Mouse (Mus musculus) frontal cortex, postnatal 36 days (tissue): ENCODE measurements around the gene Zbtb38.

Experiments
- DNase-seq, 2 experiments: peaks; one replicate each; pipeline ENCODE4 v3.0.0; 2022; ENCODE audit warnings: low spot score in 2 of 2

The Zbtb38 gene

DNA sequence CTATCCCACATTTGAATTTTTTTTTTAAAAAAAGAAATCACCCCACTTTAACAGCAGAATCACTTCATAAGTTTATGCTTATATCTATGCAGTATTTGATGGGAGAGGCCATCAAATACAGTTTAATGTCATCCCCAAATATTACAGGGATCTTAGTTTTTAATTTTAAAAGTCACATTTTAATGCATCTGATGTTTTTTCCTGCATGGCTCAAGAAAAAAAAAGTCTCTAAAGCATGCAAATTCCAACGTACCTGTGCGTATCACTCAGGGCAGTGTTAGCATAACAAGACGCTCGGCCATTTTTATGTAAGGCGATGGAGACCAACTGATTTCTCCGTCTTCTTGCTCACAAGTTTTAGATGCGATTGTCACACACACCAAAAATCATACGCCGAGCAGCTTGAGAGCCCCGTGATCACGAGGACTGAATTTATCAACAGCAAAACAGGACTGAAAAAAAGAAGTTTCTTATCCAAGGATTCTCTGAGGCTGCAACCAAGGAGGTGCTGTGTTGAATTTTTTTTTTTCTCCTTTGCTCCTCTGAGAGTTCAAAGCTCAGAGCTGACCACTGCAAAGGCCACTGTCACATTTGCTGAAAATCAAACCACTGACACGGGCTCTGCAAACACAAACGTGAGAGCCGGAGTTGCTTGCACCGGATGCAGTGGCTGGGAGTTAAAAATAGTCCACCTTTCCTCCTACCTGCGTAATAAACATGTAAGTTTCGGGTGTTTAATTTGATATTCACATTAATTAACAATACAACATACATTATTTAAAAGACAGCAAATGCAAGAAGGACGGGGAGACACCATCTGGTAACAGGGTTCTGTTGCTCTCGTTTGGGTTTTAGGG lies 21.4 kb downstream of the Zbtb38 start:
- no peak for DNase-seq

DNA sequence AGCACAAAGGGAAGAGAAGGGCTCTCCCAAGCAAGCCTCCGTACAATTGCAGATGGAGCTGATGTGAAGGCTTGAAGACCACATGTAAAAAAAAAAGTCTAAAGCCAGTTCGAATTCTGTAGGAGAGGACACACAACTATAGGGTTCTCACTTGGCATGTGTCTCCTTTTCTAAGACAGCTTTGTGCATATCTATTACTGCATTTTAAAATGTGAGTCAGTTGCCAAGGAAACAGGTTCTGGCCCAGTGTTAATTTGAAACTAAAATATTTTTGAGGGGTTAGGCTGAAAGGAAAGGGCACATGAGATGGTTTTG lies 22.4 kb downstream of the Zbtb38 start:
- no peak for DNase-seq

DNA sequence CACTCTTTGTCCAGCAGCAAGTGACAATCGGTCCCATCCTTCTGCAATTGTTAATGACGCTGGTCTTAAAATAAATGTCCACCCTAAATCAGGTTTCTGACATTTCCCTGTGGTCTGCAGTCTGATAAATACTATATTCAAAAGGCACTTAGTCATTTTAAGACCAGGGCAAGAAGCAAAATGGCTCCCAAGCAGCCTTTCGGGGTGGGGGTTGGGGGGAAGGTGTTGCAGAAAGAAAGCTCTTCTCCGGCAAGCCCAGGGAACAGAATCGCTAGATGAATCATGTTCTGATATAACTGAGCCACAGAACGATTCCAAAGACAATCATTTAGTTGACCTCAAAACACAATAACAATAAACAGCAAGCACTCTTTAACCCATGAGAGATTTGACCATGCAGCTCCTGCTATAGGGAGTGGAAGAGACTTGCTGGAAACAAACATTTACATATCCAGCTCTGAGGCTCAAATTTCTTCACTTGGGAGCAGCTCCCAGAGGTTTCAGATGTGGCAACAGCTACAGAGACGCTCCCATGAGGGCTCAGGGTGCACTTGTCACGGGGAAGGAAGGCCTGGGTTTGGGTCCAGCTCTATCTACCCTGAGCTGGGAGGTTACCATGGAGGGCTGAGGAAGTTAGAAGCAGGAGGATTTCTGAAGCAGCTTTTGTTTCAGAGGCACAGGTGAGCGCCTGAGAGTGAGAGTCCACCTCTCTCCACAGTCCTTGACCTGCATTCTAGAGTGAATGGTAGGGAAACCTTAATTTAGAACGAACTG lies 22.9 kb downstream of the Zbtb38 start:
- no peak for DNase-seq

DNA sequence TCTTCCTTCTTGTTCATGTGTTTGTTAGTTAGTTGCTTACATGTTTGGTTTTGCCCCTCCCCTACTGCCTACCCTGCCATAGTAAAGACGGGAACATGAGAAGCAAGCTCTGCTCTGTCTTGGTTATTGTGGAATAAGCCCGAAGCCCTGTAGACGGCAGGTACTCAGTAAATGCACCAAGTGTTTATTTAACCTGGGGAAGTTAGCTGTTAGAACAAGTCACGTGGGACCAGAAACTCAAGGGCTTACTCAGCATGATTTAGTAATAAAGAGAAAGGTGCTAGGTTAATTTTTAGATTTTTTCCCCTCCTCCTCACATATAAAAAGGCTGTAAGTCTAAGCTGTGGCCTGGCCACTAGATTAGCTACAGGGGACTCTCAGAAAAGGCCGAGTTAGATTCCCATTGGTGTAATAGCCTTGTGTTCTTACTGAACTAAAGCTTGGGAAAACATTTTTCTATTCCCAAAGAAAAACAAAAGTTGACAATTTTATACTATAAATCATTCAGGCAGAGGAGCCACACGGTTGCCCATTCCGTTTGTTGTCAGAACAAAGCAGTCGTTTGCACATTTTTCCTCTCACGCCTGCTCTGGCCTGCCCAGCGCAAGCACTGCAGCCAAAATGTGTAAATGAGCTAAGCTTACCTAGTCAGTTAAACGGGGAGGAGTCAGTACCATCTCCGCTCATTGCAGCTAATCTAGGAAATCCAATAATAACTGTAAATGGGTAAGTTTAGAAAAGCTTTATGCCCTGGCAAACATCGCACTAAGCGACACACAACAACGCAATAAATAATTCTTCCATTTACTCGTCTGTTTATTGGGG lies 24.1 kb downstream of the Zbtb38 start:
- no peak for DNase-seq

DNA sequence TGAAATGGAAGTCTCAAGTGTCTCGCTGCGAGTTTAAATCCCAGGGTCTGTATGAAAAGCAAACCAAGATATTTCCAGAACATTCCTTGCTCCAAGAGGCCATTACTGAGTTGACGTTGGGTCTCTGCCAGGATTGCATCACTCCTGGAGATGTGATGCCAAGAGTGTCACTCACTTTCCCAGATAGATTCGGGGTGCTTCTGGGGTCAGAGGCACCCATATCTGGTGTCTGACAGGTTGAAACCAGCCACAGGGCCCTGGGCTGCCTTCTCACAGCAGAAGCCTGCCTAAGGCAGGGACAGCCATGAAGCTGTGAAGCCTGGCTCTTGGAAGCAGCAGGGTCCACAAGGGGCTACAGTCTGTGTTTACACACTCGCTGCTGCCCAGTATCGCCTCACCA lies 24.9 kb downstream of the Zbtb38 start:
- DNase-seq, result no peak

DNA sequence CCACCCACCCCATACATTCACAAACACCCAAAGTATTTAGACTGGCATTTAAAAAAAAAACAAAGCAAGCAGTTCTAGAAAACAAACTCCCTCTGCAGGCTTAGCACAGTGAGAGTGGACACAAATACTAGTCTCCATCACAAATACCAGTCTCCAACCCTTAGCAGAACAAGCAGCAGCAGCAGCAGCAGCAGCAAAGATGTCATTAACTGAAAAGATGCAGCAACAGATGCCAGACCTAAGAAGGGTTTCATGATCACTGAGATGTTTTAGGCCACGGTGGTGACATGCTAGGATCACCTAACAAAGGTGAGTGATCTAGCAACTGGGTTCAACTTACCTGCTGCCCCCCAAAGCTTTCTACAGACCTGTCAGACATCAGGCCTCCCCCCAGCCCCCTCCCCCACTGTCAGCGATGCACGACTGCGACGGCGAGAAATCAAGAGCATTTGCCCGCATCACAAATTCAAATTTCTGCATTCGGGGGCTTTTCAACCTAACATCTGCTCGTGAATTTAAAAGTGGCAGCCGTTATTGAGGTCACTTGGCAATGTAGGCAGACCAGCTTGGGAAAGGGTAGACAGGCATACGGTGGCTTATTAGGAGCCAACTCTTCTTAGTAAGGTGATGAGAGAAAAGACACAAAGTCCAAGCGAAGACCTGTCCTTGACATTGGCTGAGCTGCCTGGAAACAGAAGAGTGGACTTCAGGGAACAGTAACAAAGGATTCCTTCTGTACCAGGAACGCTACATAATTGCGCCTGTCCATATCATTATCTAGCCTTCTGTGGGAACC lies 26.1 kb downstream of the Zbtb38 start:
- no peak for DNase-seq

DNA sequence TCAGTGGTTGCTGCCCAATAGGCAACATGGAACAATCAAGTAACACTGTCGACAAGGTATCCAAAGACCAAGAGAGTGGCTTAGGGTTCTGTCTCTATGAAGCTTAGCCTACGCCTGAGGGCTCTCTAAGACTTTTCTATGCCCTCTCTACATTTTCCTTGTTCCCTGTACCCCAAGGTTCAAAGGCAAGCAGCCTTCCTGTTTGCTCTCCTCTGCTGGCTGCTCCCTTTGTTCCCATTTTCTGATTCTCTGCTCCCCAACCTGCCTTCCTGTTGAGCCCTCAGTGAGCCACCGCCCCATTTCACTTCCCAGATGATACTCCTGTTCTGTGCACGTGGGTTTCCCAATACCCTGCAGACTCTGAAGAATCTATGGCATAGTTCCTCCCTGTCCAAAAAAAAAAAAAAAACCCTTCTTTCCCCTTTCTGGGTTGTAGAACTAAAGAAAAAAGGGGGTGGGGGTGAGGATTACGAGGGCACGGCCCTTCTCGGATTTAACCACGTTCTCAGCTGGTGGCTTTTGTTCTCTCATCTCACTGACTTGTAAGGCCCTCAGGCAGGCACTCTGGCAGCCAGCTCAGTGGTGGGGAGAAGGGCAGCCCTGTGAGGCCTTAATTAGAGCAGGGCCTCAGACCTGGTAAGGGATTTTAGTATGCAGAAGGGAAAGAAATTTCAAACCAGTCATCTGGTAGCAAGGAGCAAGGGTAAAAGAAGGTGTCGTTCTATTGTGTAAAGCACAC lies 26.9 kb downstream of the Zbtb38 start:
- no peak for DNase-seq

DNA sequence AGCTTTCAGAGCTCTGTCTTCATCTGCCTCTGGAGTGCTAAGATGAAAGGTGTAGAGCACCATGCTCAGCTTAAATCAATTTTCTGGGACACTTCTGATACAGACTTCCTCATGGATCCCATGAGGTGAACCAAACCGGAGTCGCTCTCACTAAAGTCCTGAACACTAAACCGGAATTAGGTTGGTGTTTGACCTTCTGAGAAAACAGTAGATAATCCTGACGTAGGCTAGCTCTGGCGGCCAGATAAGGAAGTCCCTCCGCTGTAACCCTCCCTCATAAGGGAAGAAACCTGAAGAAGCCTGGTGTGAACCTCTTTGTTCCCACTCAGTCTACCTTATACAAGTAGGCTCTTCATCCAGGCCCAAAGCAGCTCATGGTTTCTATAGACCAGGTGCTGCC lies 29.0 kb downstream of the Zbtb38 start:
- no peak for DNase-seq

DNA sequence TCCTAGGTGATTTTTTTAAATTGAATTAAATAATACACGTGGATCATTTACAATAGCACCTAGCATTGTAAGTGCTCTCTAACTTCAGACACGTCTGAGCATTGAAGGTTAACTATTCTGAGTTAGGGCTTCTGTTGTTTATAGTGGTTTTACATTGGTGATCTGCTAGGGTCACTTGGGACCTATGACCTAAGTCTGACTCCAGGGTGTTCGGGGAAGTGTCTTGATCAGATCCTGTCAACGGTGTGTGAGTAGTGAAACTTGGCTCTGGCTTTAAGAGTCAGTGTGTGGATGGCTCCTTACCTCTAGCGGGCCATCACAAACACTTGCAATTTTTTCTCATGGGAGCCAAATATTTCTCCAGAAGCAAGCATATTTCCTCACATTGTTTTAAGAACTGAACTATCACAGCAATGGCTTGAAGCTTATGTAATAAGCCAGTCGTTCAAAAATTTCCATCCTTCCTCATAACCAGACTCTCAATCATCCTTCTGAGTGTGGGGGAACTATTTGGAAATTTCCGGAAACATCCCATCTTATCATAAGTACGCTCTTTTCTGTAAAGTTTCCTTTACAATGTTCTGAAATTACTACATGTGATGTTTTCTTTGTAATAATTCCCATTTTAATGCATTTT lies 31.4 kb downstream of the Zbtb38 start:
- no peak for DNase-seq

DNA sequence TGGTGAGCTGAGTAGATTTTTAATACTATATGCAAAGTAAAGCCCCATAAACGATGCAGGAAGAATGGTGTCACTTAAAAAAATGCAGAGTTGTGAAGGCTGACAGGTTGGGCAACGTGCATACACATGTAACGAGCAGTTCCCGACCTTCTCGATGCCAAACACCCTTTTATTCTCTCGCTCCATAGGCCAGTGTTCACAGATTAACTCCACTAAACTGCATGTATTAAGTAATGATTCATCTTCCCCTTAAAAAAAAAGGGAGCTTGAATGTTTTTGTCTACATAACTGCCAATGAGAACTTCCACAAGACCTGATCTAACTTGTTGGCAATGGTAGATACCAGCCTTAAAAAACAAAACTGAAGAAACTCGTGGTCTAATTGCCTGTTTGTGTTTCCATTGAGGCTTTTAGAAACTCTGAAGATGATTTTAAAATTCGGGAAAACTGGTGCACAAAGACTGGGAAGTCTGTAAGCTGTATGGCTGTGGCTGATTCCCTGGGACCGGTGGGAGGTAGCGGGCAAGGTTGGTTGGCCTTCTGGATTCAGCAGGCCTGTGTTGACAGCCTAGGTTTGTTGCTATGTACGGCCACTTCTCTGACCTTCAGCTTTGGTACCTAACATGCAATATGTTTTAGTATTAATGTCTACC lies 32.0 kb downstream of the Zbtb38 start:
- DNase-seq, result no peak

DNA sequence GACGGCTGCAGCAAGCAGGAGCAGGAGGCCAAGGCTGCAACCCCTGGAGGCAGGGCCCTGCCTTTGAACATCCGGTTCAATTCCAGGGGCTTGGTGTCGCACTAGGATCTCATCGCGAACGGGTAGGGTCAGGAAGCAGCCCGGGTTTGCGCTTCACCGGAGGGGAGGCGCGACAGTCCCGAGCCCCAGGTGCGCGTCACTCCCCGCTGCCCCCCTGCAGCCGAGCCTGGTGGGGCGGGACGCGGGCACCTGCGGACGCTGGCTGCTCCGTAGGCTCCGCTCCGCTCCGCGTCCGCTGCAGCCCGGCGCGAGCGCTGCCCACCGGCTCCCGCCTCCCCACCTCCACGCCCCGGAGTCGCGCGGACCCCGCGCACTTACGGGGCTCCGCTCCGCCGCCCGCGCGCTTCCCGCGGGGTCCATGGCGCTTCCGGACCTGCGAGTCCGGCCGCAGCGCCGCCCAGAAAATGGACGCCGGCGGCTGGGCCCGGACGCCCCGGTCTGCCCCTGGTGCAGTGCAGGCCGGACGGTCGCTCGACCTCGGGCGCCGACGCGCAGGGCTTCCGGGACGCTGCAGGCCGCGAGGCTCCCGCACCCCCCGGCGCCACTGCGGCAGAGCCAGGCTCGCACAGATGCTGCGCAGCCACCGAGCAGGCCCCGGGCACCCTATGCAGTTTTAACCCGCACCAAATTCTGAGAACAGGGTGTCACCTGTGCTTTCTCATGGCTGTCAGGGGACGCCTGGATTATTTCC lies 33.0 kb downstream of the Zbtb38 start:
- DNase-seq, result no peak

DNA sequence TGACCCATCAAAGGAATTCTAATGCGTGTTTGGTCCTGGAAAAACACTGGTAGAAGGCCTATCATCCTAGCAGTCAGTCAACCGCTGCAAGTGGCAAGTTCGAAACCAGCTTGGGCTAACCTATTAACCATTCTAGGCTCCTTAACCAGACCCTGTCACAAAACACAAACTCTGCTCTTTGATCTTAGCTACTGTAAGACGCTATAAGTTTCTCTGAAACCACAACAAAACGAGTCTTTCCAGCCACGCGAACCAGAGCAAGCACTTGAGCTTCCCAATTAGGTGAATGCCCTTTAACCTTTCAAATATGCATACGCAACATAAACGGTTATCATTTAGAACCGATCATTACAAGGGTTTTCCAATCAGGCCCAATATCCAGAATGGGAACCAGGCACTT lies 33.7 kb downstream of the Zbtb38 start:
- no peak for DNase-seq

DNA sequence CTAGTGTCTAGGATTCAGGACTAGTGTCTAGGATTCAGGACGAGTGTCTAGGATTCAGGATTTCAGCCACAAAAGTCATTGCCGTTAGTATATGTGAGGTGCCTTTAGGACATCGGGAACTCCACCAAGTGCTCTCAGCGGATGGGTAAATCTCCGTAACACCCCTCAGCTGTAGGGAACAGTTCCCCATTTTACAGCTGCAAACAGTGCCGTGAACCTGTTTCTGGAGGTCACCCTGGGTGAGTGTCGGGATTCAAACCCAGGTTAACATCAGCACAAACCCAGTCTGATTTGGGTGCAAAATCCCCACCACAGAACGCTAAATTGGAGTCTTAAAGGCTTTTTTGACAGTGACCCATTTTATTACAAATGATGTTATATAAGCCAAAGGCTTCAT lies 34.2 kb downstream of the Zbtb38 start:
- DNase-seq, result no peak

DNA sequence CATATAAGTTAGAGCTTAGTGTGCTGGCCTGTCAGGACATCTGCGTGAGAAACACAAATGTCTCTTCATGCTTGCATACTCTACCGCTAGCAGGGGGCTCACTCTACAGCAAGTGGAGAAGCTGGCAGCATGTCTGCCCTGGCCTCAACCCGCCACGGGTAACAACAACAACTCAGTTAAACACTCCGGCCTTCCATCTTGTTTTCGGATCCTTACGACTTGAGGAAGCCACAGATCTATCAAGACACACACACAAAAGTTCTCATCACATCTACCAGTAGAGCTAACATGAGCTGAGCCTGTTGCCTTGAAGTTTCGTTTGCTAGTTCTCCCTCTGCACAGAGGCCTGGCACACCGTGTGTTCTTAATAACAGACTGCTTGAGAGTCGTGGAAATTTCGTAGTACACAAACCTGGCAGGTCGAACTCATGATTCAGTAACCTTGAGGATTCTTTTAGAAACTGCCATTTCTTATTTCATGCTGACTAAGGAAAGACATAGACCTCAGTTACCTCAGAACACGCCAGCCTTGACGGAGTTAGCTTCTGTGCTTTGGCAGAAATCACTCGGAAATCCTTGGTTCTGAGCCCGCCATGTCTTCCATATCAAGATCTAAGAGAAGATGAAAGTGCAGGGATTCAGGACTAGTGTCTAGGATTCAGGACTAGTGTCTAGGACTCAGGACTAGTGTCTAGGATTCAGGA lies 34.8 kb downstream of the Zbtb38 start:
- no peak for DNase-seq

DNA sequence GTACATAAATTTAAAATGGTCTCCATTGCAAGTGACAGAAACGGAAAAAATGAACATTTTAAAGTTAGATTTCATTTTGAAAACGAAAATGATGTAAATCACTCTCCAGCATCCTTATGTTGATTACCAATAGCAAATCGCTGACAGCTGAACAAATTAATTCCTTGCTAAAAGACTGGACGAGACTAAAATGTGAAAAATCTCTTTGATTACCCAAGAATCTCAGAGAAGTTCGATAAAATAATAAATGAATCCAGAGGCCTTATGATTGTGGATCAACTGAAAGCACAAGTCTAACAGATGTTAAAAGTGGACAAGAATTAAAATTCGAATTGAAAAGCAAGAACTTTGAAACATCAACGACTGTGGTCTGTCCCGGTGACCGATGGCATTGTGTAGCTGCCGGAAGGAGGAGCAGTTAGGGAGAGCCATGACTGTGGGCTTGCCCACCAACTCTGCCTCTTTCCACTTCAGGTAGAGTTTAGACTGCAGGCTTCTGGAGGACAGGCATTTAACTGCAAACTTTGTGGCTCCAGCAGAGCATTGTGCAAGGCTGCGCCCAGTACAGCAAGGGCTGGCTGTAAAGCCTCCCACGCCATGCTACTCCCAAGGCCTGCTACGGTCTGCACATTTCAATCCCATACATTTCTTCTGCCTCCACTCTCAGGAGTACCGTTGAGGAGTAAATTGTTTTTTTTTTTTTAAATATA lies 35.7 kb downstream of the Zbtb38 start:
- DNase-seq, result no peak

DNA sequence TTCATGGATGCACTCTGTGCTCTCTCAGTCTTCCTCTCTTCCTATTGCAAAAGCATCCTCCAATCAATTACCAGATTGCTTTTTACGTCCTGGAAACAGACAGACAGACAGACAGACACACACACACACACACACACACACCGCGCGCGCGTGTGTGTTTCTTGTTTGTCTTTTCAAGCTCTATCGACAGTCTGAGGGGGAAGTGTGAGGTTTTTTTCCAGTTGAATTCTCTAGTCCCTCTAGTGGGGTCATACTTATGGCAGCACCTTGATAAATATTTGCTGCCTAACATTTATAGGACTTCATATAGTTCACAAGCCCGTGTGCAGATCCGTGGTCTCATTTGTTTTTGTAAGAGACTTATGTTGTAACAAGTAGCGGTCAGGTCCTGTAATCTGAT lies 36.5 kb downstream of the Zbtb38 start:
- DNase-seq, result no peak

DNA sequence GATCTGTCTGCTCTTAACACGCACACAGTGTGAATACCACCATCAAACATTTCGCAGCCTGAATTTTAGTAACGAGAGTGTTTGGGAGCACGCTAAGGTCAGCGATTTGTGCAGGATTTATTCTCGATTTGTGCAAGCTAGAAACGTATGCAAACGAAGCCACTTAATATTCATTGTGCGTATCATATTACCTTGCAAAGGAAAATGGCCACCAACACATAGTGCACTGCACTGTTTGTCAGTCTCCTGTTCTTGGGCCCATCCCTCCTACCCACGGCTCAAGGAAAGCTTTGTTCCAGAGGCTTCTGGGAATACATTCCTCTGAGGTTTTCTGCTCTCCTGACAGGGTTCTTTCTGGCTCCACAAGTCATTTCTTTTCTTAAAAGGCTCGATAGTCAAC lies 37.5 kb downstream of the Zbtb38 start:
- no peak for DNase-seq
